Mouse (Mus musculus) intestine, embryonic 14.5 days (tissue): ENCODE measurements around the gene Pitpnc1. TPM values are rescaled to one million over a fixed set of nuclear protein-coding genes. Genes with fewer than 3 reads are reported as not detected.

ENCODE experiments used
- ATAC-seq: fragments of 200-750 bp; cut with Nextera tagmentation; replicated peaks from 2 replicates; pipeline ENCODE4 v1.8.0; 2017; ENCODE audit warnings: low read depth, moderate number of reproducible peaks, moderate TSS enrichment, moderate library complexity; ENCODE audit not compliant: low FRiP score, low TSS enrichment
- DNase-seq: peaks from one replicate; pipeline ENCODE4 v3.0.0-alpha.2; 2018; ENCODE audit warnings: low spot score
- H3K27ac ChIP-seq: fragments of 300-500 bp; sonication (generic); 2 replicates; pipeline ENCODE4 v1.5.1; 2014; ENCODE audit warnings: low read depth, mild to moderate bottlenecking, control low read depth
- H3K27me3 ChIP-seq: fragments of 300-500 bp; sonication (generic); replicated peaks from 2 replicates; pipeline ENCODE4 v1.6.1; 2014; ENCODE audit warnings: low read length, control low read depth; ENCODE audit not compliant: control insufficient read depth, insufficient read depth
- H3K36me3 ChIP-seq: fragments of 300-500 bp; sonication (generic); 2 replicates; pipeline ENCODE4 v1.6.1; 2014; ENCODE audit warnings: low read length, control low read depth; ENCODE audit not compliant: control insufficient read depth, insufficient read depth
- H3K4me1 ChIP-seq: fragments of 300-500 bp; sonication (generic); replicated peaks from 2 replicates; pipeline ENCODE4 v1.6.1; 2014; ENCODE audit warnings: low read length, control low read depth, mixed read lengths; ENCODE audit not compliant: control insufficient read depth, insufficient read depth
- H3K4me2 ChIP-seq: fragments of 300-500 bp; sonication (generic); 2 replicates; pipeline ENCODE4 v1.6.1; 2014; ENCODE audit warnings: low read length
- H3K4me3 ChIP-seq: fragments of 300-500 bp; sonication (generic); 2 replicates; pipeline ENCODE4 v1.5.1; 2014; ENCODE audit warnings: low read depth, low read length, control low read depth, mixed read lengths
- H3K9ac ChIP-seq: fragments of 300-500 bp; sonication (generic); 2 replicates; pipeline ENCODE4 v1.6.1; 2014; ENCODE audit warnings: mild to moderate bottlenecking, low read length
- H3K9me3 ChIP-seq: fragments of 300-500 bp; sonication (generic); 2 replicates; pipeline ENCODE4 v1.6.1; 2016; ENCODE audit warnings: low read length, control low read depth; ENCODE audit not compliant: control insufficient read depth
- WGBS: fragments of 180-500 bp; shearing (Covaris S2); extraction: QIAGEN DNeasy Blood & Tissue Kit; methylation state at CpG from one replicate; pipeline ENCODE4 v1.1.7; 2014; 5-methylcytosine and 5-hydroxymethylcytosine counted together
- polyA plus RNA-seq: library from polyadenylated mRNA; unstranded; fragments of >200 nt; fragmentation: Nextera tagmentation; extraction: Ambion mirVana; gene quantifications from 2 replicates; pipeline ENCODE4 v1.2.1, GENCODE M21; 2014

Gene Pitpnc1
- polyA plus RNA-seq, 1 experiment from 2014 or later, result 18.2 TPM

GRCm38 (mm10) chr11:107199281-107199680 is 271.2 kb downstream of the Pitpnc1 start:
- no peak for ATAC-seq
- H3K27me3 ChIP-seq, result no peaks in the 10 kb centered on the region
- H3K4me1 ChIP-seq, result no peaks in the 10 kb centered on the region
- no peak overlapping the region for H3K4me3 ChIP-seq
- no peaks in the 10 kb centered on the region for H3K9me3 ChIP-seq
- H3K4me2 ChIP-seq, result no peak overlapping the region
- no peaks in the 10 kb centered on the region for H3K36me3 ChIP-seq
- H3K27ac ChIP-seq, result no peak overlapping the region
- no peak for DNase-seq
- WGBS, result 80% methylated on average over 5 of the region's 5 CpGs
- no peak overlapping the region for H3K9ac ChIP-seq

GRCm38 (mm10) chr11:107195334-107195733 is 275.2 kb downstream of the Pitpnc1 start:
- Histone ChIP-seq H3K9ac (no peak overlapping the region), H3K36me3 (no peaks in the 10 kb centered on the region), H3K4me2 (no peak overlapping the region), H3K27ac (no peak overlapping the region), H3K4me1 (no peaks in the 10 kb centered on the region), H3K27me3 (no peaks in the 10 kb centered on the region), H3K4me3 (no peak overlapping the region), H3K9me3 (no peaks in the 10 kb centered on the region)
- DNase-seq, result no peak
- ATAC-seq, result no peak
- WGBS, result 76% methylated on average over 2 of the region's 2 CpGs

DNA sequence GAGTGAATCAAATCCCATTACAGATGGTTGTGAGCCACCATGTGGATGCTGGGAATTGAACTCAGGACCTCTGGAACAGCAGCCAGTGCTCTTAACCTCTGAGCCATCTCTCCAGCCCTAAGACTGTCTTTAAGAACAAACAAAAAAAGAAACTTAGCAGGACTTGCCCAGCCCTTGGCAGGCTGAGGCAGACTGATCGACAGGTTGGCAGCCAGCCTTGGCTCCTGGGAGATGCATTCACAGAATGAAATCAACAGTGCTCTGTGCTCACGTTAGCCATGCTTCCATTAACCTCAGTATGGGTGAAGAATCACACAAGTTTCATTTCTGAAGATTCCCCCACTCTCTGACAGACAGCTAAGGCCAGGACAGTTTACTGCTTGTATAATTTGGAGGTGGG is 280.1 kb downstream of the Pitpnc1 start:
- Histone ChIP-seq H3K36me3 (peaks cover 14% of the 10 kb centered on the region), H3K27ac (no peak overlapping the region), H3K4me3 (no peak overlapping the region), H3K4me1 (peaks cover 6% of the 10 kb centered on the region; the same call in 1 of the 2 replicates), H3K9ac (no peak overlapping the region), H3K4me2 (no peak overlapping the region), H3K9me3 (no peaks in the 10 kb centered on the region), H3K27me3 (no peaks in the 10 kb centered on the region)
- 73% methylated on average over 2 of the region's 2 CpGs for WGBS
- ATAC-seq (no peak), DNase-seq (no peak)

DNA sequence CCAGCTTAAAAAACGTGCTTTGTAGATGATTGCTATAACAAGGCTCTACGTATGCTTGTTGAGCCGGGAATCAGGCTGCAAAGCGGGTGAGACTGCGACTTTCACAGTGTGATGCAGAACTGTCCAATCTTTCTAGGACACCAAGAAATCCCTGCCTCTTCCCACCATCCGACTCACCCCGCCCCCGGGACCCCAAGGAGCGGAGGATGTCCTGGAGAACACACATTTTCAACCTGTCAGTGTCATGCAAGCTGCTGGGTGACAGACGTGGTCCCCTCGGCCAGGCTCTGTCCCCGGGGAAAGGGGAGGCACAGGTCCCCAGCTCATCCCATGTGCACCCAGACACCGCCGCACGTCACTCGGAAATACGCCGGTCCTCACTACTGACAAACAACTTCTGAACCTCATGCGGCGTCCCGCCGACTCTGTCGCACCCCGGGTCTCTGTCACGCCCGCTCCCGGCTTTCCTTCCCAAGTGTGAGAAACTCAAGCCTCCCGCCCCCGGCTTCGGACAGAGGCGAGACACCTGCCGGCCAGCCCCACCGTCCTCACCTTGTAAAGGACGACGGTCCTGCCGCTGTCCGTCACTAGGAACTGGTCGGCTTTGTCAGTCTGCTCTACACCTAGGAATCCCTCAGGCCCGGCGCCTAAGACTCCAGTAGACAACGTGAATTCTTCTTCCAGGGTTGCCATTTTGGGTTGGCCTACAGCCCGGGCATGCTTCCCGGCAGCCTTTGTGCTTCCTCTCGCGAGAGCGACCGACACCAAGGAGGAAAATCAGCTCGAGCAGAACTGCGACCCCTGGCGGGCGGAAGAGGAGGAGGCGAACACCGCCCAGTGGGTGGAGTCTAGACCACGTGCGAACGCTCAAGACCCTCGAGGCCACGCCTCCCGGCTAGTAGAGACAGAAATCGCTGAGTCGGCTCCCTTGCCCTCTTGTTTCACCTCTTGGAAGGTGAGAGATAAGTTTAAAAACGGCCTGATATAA is 281.6 kb downstream of the Pitpnc1 start, which contains the start of gene Nol11:
Nol11 (minus strand) TSS at position 817 of the 988 bp plus-strand sequence.
- H3K4me2 ChIP-seq, result peak within 1 kb of the TSS; percentile 85
- H3K4me1 ChIP-seq, result peaks cover 6% of the 10 kb centered on the region; the same call in 1 of the 2 replicates
- peak; percentile 99 for DNase-seq
- peak within 1 kb of the TSS; percentile 66 for H3K4me3 ChIP-seq
- no peaks in the 10 kb centered on the region for H3K27me3 ChIP-seq
- ATAC-seq, result peak; percentile 94
- H3K9ac ChIP-seq, result peak within 1 kb of the TSS; percentile 94
- WGBS, result under 1% methylated on average over 62 of the region's 62 CpGs
- peaks cover 29% of the 10 kb centered on the region for H3K36me3 ChIP-seq
- no peaks in the 10 kb centered on the region for H3K9me3 ChIP-seq
- H3K27ac ChIP-seq, result peak within 1 kb of the TSS; percentile 62; the same call in 1 of the 2 replicates

GRCm38 (mm10) chr11:107183777-107184176 is 286.7 kb downstream of the Pitpnc1 start:
- no peak for DNase-seq
- Histone ChIP-seq H3K27me3 (no peaks in the 10 kb centered on the region), H3K27ac (no peak overlapping the region), H3K36me3 (peaks cover 73% of the 10 kb centered on the region), H3K4me2 (no peak overlapping the region), H3K4me3 (no peak overlapping the region), H3K9ac (no peak overlapping the region), H3K4me1 (peaks cover 6% of the 10 kb centered on the region; the same call in 1 of the 2 replicates), H3K9me3 (no peaks in the 10 kb centered on the region)
- ATAC-seq, result no peak
- WGBS, result 90% methylated on average over 8 of the region's 8 CpGs

DNA sequence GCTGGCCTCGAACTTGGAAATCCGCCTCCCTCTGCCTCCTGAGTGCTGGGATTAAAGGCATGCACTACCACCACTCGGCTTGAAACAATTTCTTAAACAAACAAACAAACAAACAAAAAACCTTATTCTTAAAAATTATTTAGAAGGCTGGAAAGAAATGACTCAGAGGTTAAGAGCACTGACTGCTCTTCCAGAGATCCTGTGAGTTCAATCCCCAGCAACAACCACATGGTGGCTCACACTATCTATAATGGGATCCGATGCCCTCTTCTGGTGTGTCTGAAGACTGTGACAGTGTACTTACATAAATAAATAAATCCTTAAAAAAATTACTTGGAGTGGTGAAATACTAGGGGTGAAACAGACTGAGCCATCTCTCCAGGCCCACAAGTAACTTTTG is 309.3 kb downstream of the Pitpnc1 start:
- no peak overlapping the region for H3K9ac ChIP-seq
- no peak for ATAC-seq
- WGBS, result 80% methylated on average over 4 of the region's 4 CpGs
- peaks cover 7% of the 10 kb centered on the region for H3K36me3 ChIP-seq
- no peak overlapping the region for H3K4me3 ChIP-seq
- peaks cover 3% of the 10 kb centered on the region; the same call in 1 of the 2 replicates for H3K9me3 ChIP-seq
- no peaks in the 10 kb centered on the region for H3K27me3 ChIP-seq
- H3K27ac ChIP-seq, result no peak overlapping the region
- no peak for DNase-seq
- no peak overlapping the region for H3K4me2 ChIP-seq
- H3K4me1 ChIP-seq, result no peaks in the 10 kb centered on the region

DNA sequence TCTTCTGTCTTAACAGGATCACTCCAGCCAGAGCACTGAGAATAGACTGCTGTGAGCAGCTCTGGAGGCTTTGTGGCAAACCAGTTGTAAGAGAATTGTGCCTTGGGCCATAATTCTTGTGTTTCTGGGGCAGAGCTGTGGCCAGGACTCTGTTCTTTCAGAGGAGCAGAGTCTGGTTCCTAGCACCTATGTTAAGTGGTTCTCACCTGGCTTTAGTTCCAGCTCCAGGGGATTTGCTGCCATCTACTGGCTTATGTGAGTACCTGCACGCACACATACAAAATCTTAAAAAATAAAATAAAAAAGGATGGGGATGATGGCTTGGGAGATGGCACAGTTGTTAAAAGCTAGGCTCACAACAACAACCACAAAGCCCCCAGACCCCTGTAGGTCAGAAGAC is 311.5 kb downstream of the Pitpnc1 start:
- Histone ChIP-seq H3K4me3 (no peak overlapping the region), H3K36me3 (no peaks in the 10 kb centered on the region), H3K4me2 (no peak overlapping the region), H3K4me1 (no peaks in the 10 kb centered on the region), H3K27ac (no peak overlapping the region), H3K9ac (no peak overlapping the region), H3K9me3 (peaks cover 3% of the 10 kb centered on the region; the same call in 1 of the 2 replicates), H3K27me3 (no peaks in the 10 kb centered on the region)
- DNase-seq (peak; percentile 54), ATAC-seq (no peak)
- WGBS, result 44% methylated on average over 1 of the region's 1 CpGs
